Mouse (Mus musculus) kidney, postnatal 0 days (tissue): ENCODE measurements around the gene Fbxo31. TPM values are rescaled to one million over a fixed set of nuclear protein-coding genes. Genes with fewer than 3 reads are reported as not detected.
"Not testable (repeated sequence)": the region's sequence is repeated elsewhere in the genome, so short reads cannot be mapped to it uniquely, and the experiment has no call there.

ENCODE experiments used
- ATAC-seq: fragments of 200-750 bp; cut with Nextera tagmentation; replicated peaks from 2 replicates; pipeline ENCODE4 v1.8.0; 2017; ENCODE audit warnings: low read depth, moderate number of reproducible peaks, moderate TSS enrichment, moderate library complexity; ENCODE audit not compliant: low FRiP score
- DNase-seq: peaks from one replicate; pipeline ENCODE4 v3.0.0-alpha.2; 2016; ENCODE audit warnings: low spot score
- H3K27ac ChIP-seq: fragments of 300-500 bp; sonication (generic); 2 replicates; pipeline ENCODE4 v1.5.1; 2014; ENCODE audit warnings: mild to moderate bottlenecking
- H3K27me3 ChIP-seq: fragments of 300-500 bp; sonication (generic); 2 replicates; pipeline ENCODE4 v1.6.1; 2014; ENCODE audit warnings: low read length, mixed read lengths; ENCODE audit not compliant: insufficient read depth
- H3K36me3 ChIP-seq: fragments of 300-500 bp; sonication (generic); 2 replicates; pipeline ENCODE4 v1.6.1; 2014; ENCODE audit warnings: low read length, mixed read lengths; ENCODE audit not compliant: insufficient read depth
- H3K4me1 ChIP-seq: fragments of 300-500 bp; sonication (generic); replicated peaks from 2 replicates; pipeline ENCODE4 v1.6.1; 2014; ENCODE audit warnings: antibody characterized with exemption, low read length, mixed read lengths; ENCODE audit not compliant: insufficient read depth
- H3K4me2 ChIP-seq: fragments of 300-500 bp; sonication (generic); 2 replicates; pipeline ENCODE4 v1.6.1; 2014; ENCODE audit warnings: mild to moderate bottlenecking, low read length, moderate library complexity, mixed read lengths
- H3K4me3 ChIP-seq: fragments of 300-500 bp; sonication (generic); replicated peaks from 2 replicates; pipeline ENCODE4 v1.5.1; 2014; ENCODE audit warnings: low read depth, low read length
- H3K9ac ChIP-seq: fragments of 300-500 bp; sonication (generic); 2 replicates; pipeline ENCODE4 v1.6.1; 2014; ENCODE audit warnings: low read depth, low read length
- H3K9me3 ChIP-seq: fragments of 300-500 bp; sonication (generic); replicated peaks from 2 replicates; pipeline ENCODE4 v1.6.1; 2016; ENCODE audit warnings: low read length, inconsistent platforms, mixed read lengths
- CTCF ChIP-seq: IDR thresholded peaks from 2 replicates; pipeline ENCODE4 v1.5.1; 2016; ENCODE audit warnings: antibody characterized with exemption, low read depth, mild to moderate bottlenecking, moderate library complexity
- WGBS: fragments of 180-500 bp; shearing (Covaris S2); extraction: QIAGEN DNeasy Blood & Tissue Kit; methylation state at CpG from one replicate; pipeline ENCODE4 v1.1.7; 2014; 5-methylcytosine and 5-hydroxymethylcytosine counted together
- polyA plus RNA-seq: library from polyadenylated mRNA; unstranded; fragments of >200 nt; fragmentation: Nextera tagmentation; extraction: Ambion mirVana; gene quantifications from 2 replicates; pipeline ENCODE4 v1.2.1, GENCODE M21; 2015

Fbxo31 gene
- polyA plus RNA-seq, 1 experiment from 2014 or later = 14.9 TPM

DNA sequence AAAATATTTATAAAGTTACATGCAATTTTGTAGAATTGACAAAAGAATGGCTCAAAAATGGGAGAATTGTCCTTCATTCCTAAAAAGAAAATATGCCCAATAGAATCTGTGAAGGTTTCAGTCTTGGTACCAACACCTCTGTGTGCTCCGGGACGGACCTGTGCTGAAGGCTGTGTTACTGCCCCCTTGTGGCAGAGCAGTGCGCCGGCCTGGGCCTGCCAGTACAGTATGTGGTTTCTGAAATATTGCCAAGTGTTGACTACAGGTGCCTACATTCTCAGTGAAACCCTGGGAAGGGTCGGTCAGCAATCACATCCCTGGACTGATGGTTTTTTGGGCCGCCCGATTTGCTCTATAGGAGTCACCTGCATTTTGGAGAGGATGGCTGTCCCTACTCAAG lies 20.3 kb upstream of the Fbxo31 start:
- no peak overlapping the region for H3K9ac ChIP-seq
- H3K27ac ChIP-seq = no peak overlapping the region
- DNase-seq (peak; percentile 89), ATAC-seq (peak; percentile 78)
- H3K9me3 ChIP-seq = no peaks in the 10 kb centered on the region
- WGBS = 28% methylated on average over 7 of the region's 7 CpGs
- H3K4me3 ChIP-seq = no peak overlapping the region
- no peaks in the 10 kb centered on the region for H3K4me1 ChIP-seq
- peak; percentile 94 for TF ChIP-seq CTCF
- no peak overlapping the region for H3K4me2 ChIP-seq
- peaks cover 50% of the 10 kb centered on the region for H3K36me3 ChIP-seq
- H3K27me3 ChIP-seq = no peaks in the 10 kb centered on the region

DNA sequence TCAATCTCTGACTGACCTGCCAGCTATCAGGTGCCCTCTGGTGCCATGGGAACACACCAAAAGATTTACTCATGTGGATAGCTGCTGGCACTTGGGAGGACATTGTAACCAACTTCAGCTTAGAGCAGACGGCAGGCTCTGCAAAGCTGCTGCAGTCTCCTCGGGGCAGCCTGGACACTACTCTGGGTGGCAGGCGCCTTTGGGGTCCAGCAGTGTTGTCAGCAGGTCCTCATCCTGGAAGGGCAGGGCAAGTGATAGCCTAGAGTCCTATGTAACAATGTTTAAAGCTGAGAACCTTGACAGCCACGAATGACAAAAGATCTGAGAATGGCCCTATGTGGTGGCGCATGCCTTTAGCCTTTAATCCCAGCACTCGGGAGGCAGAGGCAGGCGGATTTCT lies 19.6 kb upstream of the Fbxo31 start:
- Histone ChIP-seq H3K36me3 (peaks cover 51% of the 10 kb centered on the region), H3K27me3 (no peaks in the 10 kb centered on the region), H3K9ac (no peak overlapping the region), H3K4me2 (no peak overlapping the region), H3K4me3 (no peak overlapping the region), H3K4me1 (no peaks in the 10 kb centered on the region), H3K9me3 (no peaks in the 10 kb centered on the region), H3K27ac (no peak overlapping the region)
- no peak for TF ChIP-seq CTCF
- ATAC-seq (no peak), DNase-seq (no peak)
- 95% methylated on average over 7 of the region's 7 CpGs for WGBS

DNA sequence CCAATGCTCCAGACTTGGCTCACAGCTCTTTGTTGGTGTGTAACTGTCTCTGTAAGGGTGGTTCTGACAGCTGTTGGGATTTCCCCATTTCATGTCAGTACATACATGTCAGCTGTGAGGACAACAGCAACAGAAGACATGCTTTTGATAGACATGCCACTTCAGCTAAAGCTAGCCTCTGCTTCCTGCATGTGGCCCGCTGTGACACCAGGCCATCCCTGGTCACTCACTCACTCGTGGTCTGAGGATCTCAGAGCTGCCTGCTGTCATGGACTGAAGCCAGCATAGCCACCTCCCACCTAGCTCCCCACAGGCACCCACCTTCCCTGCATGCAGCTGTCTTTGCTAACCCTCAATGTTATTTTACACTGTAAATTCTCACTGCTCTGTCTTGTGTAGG lies 18.9 kb upstream of the Fbxo31 start:
- not testable (repeated sequence) for H3K4me3 ChIP-seq, H3K27me3 ChIP-seq, H3K9me3 ChIP-seq, H3K4me2 ChIP-seq, H3K27ac ChIP-seq, H3K4me1 ChIP-seq, DNase-seq, H3K9ac ChIP-seq, ATAC-seq
- peaks cover 51% of the 10 kb centered on the region for H3K36me3 ChIP-seq
- 69% methylated on average over 2 of the region's 2 CpGs for whole genome bisulfite sequencing

DNA sequence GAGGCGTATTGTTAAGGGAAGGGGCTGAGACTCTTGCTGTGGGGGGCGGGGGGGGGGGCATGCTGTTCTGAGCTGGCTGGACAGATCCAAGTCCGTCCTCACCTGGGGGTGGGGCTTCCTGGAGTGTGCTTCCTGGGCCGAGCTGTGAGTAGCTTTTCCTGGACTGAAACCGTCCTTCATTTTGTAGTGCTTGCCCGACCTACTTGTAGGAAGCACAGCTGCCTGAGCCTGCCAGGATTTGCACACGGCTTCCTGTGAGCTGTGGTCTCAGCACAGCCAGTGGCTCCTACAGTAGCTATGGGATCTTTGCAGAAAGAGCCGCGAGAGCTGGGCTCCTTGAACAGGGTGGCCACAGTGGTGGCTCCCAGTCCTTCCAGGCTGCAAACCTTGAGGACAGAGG lies 15.4 kb upstream of the Fbxo31 start:
- ATAC-seq = no peak
- H3K36me3 ChIP-seq = peaks cover 31% of the 10 kb centered on the region
- peak; percentile 25 for DNase-seq
- no peak overlapping the region for H3K4me2 ChIP-seq
- no peak overlapping the region for H3K27ac ChIP-seq
- no peaks in the 10 kb centered on the region for H3K27me3 ChIP-seq
- TF ChIP-seq CTCF = no peak
- peaks cover 9% of the 10 kb centered on the region for H3K4me1 ChIP-seq
- 66% methylated on average over 9 of the region's 9 CpGs for WGBS
- H3K9me3 ChIP-seq = no peaks in the 10 kb centered on the region
- H3K4me3 ChIP-seq = no peak overlapping the region
- H3K9ac ChIP-seq = no peak overlapping the region

DNA sequence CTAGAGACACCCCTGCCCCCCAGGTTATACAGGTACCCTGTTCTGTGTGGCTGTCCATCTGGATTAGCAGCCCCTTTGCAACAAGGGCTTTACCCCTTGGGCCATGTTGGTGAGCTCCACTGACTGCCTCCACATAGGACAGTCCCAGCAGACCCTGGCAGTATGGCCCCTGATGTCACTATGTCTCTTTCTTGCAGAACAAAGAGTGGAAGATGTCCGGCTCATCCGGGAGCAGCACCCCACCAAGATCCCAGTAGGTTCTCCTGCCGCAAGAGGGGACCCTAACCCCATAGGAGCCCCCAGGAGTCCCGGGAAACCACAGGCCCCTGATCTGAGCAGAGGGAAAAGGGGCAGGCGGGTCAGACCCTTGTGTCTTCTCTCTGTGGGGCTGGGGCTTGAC lies 14.7 kb upstream of the Fbxo31 start:
- ATAC-seq = no peak
- no peak overlapping the region for H3K9ac ChIP-seq
- 89% methylated on average over 5 of the region's 5 CpGs for WGBS
- H3K9me3 ChIP-seq = no peaks in the 10 kb centered on the region
- H3K36me3 ChIP-seq = peaks cover 30% of the 10 kb centered on the region
- TF ChIP-seq CTCF = no peak
- no peaks in the 10 kb centered on the region for H3K27me3 ChIP-seq
- no peak for DNase-seq
- H3K4me2 ChIP-seq = no peak overlapping the region
- H3K4me1 ChIP-seq = peaks cover 9% of the 10 kb centered on the region
- no peak overlapping the region for H3K27ac ChIP-seq
- no peak overlapping the region for H3K4me3 ChIP-seq

DNA sequence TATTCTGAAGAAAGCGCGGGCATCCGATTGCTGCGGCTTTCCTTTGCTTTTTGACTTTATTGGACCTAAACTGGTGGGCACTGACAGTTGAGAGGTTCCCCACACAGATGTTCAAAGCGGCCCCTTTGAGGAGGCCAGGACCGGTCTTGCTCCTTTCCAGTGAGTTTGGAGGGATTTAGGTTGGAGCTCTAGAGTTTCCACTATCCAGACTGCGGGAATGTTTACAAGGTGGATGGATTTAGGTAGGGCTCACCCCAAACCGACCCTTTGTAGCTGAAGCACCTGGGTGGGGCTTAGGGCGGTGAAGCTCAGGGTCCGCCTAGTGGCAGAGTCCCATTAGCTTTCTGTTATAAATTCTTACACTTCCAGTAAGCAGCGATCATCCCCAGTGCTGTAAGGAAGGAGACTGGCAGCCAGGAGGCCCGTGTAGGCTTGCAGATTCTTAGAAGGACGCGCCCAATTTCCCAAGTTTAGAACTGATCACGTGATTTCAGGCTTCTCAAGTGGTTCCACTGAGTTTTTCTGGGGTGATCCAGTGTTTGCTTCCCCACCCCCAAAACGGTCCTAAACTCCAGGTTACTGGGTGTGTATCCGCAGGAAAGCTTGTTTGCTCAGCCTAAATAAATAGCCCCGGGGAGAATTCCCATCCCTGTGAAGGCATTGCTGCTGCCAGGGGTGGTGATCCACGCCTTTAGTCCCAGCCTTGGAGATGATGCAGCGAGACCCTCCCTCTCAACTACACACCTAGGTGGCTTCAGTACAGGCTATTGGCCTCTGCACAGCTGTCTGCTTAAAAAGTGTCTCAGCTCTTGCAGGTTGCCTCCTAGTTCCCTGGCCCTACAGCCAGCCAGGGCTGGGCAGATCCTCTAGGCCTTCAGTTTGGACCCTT lies 12.8 kb upstream of the Fbxo31 start:
- Histone ChIP-seq H3K36me3 (peaks cover 21% of the 10 kb centered on the region), H3K4me3 (peak overlapping the region; percentile 91), H3K27me3 (no peaks in the 10 kb centered on the region), H3K4me2 (peak overlapping the region; percentile 97), H3K27ac (peak overlapping the region; percentile 84; the same call in 1 of the 2 replicates), H3K9ac (peak overlapping the region; percentile 95), H3K9me3 (no peaks in the 10 kb centered on the region), H3K4me1 (peaks cover 9% of the 10 kb centered on the region)
- DNase-seq (peak; percentile 84), ATAC-seq (0 out of 2 replicates have a peak, but pooled peaks have one; percentile 4)
- 12% methylated on average over 20 of the region's 20 CpGs for WGBS
- TF ChIP-seq CTCF = peak; percentile 66
